Mouse (Mus musculus) left cerebral cortex, adult 9 months (tissue): ENCODE measurements around the gene Zfp784.

Experiments
- DNase-seq, 2 experiments: peaks; one replicate each; pipeline ENCODE4 v3.0.0; 2022; ENCODE audit warnings: low spot score in 2 of 2

The Zfp784 gene

DNA sequence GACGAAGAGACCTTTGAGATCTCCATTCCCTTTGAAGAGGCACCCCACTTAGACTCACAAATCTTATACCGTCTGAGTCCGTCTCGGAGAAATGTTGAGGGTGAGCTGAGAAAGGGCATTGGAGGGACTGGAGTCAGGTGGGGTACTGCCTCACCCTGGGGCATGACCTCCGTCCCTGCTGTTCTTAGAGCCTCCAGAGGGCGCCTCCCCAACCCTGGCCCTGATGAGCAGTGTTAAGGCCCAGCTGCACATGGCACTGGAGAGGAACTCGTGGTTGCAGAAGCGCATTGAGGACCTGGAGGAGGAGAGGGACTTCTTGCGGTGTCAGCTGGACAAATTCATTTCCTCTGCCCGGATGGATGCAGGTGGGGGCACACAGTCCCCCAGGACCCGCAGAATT is 19.6 kb upstream of the Zfp784 start:
- DNase-seq: no peak

DNA sequence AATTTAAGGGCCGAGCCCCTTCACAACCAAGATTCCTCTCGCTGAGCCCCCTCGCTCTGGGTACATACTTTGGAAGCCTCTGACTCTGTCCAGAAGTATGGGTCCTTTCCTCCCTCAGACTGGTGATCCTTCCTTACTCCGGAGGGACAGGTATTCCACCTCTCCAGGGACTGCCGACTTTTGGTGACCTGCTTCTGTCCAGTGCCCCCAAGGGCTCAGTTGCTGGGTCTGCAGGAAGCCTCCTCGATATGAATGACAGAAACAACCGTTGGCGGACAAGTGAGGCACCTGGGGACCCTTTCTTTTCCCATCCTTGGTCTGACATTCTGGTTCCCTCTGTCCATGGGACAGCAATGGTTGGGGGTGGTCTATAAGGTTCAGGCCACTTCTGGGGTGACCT is 19.1 kb upstream of the Zfp784 start:
- no peak for DNase-seq

DNA sequence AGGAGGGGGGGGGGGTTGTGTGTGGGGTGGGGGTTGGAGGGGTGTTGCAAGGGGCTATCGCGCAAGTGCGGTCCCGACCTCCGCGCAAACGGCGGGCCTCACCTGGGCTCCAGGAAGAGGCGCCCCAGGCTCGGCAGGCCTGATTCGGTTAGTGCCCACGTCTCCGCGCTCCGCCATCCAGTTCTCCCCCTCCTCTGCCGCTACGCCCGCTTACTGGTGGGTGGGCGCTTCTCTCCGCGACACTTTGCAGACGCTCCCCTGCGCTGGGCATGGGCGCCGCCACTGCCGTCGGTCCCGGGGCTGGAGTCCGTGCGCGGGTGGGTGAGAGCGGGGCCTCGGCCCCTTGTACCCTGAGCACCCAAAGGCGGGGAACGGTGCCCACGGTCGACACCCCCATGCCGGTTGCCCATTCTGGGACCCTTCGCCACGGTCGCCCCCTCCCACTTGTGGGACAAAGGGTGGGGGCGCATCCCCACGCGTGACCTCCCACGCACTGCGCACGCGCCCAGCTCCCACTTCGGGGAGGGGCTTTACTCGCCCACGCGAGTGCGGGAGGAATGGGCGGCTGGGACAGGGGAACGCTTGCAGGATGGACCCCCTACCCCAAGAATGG is 18.5 kb upstream of the Zfp784 start:
- DNase-seq: no peak

DNA sequence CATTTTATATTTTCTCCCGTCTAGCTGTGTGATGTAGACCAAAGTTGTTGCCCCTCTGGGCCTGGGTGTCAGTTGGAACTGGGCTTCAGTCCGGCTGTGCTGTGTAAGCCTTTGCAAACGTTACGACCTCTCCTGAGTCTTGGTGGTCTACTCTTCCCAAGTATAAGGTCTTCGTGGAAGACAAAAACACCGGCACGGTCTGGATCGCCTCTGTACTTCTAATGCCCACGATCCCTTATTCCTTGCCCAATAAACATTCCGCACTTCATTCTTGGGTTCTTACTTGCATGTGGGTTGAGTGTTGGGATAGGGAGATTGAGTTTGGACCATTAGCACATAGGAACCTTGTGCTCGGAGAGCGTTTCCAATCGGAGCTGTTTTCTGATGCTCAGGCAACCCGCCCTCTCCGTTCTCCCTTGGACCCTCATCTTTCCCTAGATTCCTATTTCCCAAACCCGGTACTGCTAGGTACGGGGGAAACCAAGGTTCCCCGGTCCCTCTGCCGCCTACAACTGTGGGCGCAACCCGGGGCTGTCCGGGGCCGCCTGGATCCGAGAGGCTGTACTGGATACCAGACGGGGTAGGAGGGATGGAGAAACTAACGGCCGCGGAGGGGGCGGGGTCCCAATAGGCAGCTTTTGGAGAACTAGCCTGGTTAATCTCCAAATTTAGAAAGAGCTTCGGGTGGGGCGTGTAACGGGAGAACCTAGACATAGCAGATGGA is 15.4 kb upstream of the Zfp784 start:
- no peak for DNase-seq

DNA sequence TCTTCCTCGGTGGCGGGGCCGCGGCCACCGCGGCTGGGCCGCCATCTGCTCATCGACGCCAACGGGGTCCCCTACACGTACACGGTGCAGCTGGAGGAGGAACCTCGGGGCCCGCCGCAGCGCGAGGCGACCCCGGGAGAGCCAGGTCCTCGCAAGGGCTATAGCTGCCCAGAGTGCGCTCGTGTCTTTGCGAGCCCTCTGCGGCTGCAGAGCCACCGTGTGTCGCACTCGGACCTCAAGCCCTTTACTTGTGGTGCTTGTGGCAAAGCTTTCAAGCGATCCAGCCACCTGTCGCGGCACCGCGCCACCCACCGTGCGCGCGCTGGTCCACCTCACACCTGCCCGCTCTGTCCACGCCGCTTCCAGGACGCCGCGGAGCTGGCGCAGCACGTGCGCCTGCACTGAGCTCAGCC is 14.7 kb upstream of the Zfp784 start:
- no peak for DNase-seq

DNA sequence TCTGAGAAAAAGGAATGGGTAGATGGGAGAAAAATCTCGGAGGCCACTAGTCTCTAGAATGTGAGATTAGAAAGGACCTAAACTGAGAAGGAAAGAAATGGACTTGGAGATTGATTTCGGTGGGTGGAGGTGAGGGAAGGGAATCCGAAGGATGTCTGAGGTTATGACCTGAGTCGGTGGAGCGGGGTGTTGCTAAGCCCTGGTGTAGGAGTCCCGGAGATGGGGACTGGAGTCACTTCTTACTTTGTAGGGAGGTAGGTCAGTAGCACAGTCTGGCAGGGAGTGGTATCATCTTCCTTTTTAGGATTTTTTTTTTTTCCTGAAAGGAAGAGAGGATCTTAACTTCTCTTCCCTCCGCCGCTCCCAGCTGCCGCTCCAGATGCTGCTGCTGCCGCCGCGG is 14.2 kb upstream of the Zfp784 start:
- no peak for DNase-seq

DNA sequence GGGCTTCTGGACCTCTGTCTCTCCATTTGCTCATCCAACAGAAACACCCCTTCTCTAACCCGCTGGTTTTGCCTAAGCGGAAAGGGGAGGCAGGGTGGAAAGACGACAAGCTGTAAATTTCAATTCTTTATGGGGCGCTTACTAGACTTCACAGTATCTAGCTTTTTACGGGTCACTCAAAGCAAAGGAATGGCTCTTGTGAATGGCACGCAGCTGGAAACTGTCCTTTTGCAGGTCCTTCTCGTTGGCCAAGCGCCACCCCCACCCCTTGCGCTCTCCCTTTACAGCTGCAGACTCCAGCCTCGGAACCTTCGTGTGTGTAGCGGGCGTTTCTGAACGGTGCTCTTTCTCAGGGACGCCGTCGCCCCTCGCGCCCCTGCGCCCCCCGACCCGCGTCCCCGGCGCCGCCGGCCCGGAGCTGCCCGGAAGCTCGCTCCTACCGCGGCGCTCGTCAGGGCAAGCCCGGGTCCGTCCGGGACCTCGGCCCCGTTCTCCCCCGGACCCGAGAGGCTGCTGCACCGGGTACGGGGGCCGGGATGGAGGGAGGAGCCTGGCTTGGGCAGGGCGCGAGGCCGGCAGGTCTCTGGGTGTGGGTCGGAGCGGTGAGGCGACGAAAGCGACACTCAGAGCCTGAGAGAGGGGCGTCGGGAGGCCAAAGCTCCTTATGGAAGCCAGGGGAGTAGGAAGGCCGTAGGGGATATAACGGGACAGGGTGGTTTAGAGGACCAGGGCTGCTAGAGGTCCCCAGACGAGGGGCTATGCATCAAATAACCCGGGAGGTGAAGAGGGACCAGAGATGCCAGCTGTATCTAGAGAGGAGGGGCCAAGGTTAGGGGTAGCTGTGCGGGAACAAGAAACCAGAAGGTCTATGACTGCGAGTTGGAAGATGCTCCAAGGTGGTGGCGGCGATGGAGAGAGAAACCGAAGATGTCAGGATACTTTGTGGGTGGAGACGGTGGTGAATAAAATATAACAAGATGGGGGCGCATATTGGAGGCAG is 13.2 kb upstream of the Zfp784 start, which contains the start of gene Zfp580:
Gene Zfp580, plus strand, starts transcription at position 346 of the 1,000 bp plus-strand sequence.
- DNase-seq: peak in 1 of 2 experiments; percentile 65

DNA sequence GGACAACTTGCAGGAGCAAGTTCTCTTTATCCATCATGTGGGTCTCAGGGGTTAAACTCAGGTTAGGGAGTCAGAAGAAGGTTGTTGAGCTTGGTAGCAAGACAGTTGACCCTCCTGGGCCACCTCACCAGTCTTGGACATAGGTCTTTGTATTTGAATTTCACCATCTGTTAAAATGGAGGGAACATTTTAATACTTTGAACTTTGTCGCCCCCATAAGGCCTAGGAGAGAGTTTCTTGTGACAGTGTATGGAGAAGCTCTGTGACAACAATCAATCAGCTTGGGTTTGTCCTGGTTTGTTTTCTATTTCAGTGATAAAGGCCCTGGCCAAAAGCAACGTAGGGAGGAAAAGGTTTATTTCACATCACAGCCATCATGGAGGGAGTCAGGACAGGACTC is 9.1 kb upstream of the Zfp784 start:
- DNase-seq: no peak

DNA sequence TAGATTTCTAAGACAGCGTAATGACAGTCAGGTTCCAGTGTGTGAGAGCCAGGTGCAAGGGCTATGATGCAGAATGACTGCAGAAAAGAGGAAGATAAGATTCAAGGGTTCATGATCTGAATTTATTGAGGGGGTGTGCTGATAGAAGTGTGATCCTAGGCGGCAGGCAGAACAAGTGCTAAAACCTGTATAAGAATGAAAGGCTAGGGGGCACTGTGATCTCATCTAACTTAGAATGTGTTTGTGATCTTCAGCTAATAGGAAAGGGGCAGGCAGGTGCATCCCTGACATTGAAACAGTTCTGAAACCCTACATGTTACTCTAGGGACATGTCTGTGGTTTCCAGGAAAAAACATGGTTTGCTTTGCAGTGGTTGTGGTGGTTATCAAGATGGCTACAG is 7.9 kb upstream of the Zfp784 start:
- no peak for DNase-seq

DNA sequence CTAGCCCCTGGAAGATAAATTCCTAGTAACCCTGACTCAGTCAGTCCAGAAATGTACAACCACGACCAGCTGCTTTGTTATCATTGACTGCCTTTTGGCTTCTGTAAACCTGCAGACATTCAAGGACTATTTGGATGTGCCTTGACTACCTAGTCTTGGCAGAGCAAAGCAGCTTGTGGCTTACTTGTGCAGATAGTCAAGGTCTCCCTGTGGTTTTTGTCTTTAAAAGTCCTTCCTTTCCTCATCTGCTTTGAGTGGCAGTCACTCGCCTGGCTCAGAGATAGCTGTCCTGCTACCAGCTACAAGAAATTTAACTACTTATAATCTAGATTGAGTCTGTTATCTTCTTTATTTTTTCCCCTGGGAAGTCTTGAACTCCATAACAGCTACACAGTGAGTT is 6.7 kb upstream of the Zfp784 start:
- no peak for DNase-seq

DNA sequence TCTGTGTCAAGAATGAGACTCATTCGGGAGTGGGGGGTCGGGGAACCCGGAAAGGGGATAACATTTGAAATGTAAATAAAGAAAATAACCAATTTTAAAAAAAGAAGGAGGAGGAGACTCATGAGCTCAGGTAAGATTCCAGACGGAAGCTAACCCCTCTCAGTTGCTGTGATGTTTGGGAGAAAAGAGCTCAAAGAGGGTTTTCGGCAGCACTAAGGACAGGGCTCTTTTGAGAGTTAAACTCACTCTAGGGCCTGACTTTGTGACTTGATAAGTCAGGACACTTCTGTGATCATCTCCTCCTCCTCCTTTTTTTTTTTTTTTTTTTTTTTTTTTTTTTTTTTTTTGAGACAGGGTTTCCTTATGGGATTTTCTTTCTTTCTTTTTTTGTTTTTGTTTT is 694 bp upstream of the Zfp784 start:
- DNase-seq: no peak

DNA sequence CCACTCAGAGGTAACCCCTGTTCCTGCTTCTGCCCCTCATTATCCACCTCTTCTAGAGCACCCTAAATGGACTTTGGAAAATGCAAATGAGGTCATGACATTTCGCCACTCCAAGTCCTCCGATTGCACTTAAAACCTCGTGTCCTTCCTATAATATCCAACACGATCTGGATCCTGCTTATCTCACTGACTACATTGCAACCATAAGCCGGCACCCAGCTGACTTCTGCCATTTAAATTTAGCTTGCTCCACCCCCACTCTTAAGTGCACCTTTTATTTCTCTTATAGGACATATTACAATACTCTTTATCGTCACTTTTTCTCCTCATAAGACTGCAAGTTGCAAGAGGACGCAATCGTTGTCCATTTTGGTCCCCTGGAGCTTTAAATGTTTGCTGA is 779 bp downstream of the Zfp784 start:
- DNase-seq: no peak

DNA sequence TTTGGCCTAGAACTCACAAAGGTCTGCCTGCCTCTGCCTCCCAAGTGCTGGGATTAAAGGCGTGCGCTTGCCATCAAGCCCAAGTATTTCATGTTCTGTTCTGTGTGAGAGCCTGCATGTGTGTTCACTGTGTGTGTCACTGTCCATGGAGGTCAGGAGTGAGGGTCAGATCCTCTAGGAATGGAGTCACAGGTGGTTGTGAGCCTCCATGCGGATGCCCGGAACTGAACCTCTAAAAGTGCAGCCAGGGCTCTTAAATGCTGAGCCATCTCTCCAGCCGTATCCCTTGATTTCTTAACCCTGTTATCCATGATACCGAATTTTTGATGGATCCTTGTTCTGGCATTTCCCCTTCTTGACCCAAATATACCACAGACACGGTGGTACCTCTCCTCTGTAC is 1.2 kb downstream of the Zfp784 start:
- DNase-seq: no peak

DNA sequence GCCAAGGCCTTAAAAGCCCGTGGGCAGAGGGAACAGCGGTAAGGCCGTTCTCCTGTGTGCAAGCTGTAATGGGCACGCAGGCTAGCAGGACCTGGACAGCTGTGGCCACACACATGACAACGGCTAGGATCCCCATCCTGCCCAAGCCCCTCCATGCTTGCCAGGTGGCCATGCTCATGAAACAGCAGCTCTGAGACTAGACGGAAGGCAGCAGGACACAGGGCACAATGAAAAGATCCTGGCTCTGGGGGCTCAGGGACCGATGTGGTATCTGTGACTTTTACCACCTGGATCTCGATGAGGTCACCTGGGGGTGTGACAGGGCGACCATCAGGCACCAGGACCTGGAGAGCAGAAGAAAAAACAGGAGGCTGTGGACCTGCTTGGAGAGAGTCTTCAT is 2.1 kb downstream of the Zfp784 start:
- DNase-seq: no peak

DNA sequence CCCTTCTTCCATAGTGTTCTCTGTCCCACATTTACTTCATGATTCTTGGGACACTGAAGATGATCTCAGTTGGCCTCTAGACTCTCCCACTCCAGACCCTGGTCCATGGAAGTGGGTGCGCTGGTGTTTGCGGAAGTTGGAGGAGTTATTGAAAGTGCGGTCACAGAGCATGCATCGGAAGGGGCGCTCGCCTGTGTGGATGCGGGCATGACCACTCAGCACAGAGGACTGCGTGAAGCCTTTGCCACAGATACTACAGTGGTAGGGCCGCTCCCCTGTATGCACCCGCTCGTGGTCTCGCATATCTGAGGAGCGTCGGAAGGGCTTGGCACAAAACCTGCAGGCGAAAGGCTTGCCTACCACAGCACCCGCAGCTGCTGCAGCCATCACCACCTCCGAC is 2.6 kb downstream of the Zfp784 start:
- DNase-seq: no peak

DNA sequence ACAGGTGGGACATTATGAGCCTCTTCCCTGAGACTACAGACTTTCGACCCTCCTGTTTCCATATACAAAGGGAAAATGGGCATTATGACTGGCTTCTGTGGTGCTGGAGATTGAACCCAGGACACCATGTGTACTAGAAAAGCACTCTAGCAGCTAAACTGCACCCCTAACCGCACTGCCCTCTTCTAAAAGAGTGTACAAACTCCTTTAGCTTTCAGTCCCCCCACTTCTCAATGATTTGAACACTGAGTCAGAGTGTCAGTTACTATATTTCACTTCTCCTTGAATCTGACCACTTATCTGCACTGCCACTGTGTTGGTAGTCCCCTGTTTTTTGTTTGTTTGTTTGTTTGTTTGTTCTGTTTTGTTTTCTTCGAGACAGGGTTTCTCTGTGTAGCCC is 4.4 kb downstream of the Zfp784 start, which contains the start of gene 4632433K11Rik:
Gene 4632433K11Rik, plus strand, starts transcription at position 301 of the 400 bp plus-strand sequence.
- DNase-seq: no peak

DNA sequence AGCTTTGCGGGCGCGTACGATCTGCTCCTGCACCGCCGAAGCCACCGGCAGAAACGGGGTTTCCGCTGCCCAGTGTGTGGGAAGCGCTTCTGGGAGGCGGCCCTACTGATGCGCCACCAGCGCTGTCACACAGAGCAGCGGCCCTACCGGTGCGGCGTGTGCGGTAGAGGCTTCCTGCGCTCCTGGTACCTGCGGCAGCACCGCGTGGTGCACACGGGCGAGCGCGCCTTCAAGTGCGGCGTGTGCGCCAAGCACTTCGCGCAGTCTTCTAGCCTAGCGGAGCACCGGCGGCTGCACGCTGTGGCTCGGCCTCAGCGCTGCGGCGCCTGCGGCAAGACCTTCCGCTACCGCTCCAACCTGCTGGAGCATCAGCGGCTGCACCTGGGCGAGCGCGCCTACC is 6.8 kb downstream of the Zfp784 start:
- DNase-seq: no peak

DNA sequence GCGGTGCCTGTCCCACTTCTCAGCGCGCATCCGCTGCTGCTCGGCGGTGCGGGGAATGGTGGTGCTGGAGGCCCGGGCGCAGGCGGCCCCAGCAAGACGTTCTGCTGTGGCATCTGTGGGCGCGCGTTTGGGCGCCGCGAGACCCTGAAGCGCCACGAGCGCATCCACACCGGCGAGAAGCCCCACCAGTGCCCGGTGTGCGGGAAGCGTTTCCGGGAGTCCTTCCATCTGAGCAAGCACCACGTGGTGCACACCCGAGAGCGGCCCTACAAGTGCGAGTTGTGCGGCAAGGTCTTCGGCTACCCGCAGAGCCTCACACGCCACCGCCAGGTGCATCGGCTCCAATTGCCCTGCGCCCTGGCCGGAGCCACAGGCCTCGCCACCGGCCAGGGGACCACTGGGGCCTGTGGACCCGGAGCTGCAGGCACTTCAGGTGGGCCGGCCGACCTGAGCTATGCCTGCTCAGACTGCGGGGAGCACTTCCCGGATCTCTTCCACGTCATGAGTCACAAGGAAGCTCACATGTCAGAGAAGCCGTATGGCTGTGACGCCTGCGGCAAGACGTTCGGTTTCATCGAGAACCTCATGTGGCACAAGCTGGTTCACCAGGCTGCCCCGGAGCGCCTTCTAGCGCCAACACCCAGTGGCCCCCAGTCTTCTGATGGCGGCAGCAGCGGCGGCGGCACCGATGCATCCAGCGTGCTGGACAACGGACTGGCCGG is 7.5 kb downstream of the Zfp784 start:
- no peak for DNase-seq

DNA sequence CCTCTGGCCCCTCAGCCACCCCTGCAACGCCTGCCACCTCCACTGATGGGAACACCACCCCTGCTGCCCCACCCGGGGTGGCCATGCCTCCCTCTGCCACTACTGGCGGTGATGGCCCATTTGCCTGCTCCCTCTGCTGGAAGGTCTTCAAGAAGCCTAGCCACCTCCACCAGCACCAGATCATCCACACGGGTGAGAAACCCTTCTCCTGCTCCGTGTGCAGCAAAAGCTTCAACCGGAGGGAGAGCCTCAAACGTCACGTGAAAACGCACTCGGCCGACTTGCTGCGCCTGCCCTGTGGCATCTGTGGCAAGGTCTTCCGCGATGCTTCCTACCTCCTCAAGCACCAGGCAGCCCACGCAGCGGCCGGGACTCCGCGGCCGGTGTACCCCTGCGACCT is 8.3 kb downstream of the Zfp784 start:
- no peak for DNase-seq

DNA sequence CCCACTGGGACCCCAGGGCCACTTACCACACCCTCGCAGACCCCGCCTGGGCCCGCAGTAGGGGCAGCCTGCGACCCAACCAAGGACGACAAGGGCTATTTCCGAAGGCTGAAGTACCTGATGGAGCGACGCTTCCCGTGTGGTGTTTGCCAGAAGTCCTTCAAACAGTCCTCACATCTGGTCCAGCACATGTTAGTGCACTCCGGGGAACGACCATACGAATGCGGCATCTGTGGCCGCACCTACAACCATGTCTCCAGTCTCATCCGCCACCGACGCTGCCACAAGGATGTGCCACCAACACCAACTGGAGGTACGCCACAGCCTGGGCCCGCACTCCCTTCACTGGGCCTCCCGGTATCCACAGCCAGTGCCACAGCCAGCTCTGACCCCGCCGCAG is 8.7 kb downstream of the Zfp784 start:
- DNase-seq: no peak

DNA sequence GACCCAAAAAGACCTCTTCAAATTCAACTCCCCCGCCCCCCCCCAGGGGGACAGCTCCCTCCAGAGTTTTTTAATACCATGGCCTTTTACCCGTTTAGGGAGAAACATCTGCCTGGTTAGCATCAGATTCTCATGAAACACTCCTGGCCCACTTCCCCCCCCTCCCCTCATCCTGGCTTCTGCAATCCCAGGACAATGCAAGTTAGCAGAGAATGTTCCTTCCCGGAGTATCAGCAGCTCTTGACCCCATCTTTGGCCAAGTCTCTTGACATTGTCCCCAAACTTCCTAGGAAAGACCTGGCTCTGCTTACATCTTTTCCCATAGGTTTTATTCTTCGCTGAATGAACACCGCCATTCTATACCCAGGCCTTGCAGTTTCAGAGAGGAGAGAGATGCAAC is 17.0 kb downstream of the Zfp784 start:
- DNase-seq: no peak

DNA sequence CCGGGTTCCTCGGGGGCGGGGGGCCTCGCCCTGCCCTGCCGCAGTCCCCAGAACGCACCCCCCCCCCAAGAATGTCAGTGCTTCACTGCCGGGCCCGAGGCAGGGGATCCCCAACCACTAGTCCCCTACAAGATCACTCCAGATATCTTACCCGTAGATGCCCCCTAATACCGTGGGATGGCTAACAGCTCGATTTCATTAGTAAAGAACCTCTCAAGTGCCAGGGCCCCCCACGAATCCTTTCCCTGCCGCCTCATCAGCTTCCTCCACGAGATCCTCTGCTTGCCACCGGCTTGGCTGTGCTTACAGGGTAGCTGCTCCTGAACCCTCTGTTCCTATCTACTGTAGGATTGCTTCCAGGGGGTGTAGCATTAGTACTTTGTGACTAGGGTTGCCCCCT is 17.6 kb downstream of the Zfp784 start:
- DNase-seq: no peak
